Mouse (Mus musculus) left cerebral cortex, adult 18-20 months (tissue): ENCODE data around the gene Yif1b. TPM values are rescaled to one million over a fixed set of nuclear protein-coding genes. Genes with fewer than 3 reads are reported as not detected.

ENCODE experiments used
- DNase-seq, 2 experiments: peaks; one replicate each; pipeline ENCODE4 v3.0.0; 2021 to 2022; ENCODE audit warnings: low spot score in 2 of 2, mixed read lengths in 1 of 2
- total RNA-seq, 2 experiments: library from RNA; stranded (reverse); gene quantifications; 2 replicates each; pipeline ENCODE4 v1.2.3; 2021

The Yif1b gene
- total RNA-seq, 2 experiments from 2014 or later = 51.7 to 52.4 TPM

DNA sequence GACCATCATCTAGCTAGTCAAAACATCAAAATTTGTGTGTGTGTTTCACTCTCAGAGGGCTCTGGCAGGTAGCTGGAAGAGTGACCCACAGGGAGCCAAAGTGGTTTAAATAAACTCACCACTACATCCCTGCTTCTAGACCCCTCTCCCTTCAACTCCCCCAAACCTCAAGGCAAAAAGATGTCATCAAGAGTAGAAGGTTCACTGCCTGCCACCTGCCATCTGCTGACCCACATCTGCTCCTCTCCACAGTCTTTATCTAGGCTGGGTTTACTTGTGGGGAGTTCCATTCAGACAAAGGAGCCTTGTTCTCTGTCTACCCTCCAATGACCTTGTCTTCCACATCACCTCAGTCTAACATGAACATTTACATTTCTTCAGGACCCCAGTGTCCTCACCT is 41.1 kb downstream of the Yif1b start:
- no peak for DNase-seq

DNA sequence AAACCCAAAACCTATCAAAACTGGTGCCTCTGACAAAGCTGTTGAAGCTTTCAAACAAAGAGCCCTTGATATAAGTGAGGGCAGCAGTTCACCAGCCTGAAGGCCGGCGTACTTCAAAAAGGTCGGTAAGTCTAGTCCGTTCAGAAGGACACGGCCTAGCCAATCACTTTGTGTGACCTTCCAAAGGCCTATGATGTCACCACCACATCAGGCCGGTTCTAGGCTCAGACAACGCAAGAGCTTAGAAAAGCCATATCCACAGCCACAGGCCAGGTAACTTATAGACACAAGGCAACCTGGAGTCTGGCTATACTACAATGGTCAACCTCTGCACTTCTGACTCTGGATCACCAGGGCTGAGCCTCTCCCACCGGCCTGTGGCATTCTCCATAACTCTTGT is 41.8 kb downstream of the Yif1b start:
- DNase-seq = no peak

GRCm38 (mm10) chr7:29280801-29281200 is 42.7 kb downstream of the Yif1b start:
- DNase-seq = no peak

DNA sequence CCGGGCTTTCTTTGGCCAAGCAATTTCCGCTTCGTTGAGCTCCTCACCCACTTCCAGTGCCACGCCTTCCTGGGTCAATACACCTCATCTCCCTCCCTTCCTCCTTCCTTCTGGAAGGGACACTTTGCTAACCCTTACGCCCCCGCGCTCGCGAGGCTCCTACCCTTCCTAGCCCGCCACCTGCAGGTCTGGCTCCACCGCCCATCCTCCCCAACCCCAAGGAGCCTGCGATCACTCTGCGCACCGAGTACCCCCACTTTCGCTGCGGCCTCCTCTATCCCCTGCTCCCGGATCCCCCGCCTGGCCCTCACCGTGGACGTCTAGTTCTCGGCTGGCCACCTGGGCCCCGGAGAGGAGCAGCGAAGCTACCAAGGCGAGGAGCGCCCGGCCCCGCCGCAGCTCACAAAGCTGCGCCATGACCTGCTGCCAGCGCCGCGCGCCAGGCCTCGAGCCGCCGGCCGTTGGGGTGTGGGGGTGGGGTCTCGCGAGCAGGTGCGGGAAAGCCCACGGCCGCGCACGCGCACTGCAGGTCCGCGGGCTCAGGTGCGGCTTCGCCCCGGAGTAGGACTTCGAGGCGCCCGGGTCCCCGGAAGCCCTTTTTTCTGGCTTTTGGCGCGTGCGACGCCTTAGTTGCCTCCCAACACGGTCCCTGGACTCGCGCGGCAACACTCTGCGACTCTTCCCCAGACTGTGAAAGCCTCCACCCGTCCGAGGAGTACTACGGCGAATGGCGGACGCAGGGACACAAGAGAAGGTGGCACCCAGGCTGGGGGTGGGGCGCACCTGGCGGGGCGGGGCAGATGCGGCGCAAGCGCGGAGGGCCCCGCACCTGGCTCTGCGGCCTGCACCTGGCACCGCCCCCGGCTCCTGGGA is 43.3 kb downstream of the Yif1b start, which contains the start of gene Spint2:
Spint2 (minus strand) TSS at position 712 of the 873 bp plus-strand sequence.
- DNase-seq = peak in 1 of 2 experiments; percentile 36

- DNase-seq = no peak
These were observed 44.0 kb downstream of the Yif1b start for GRCm38 (mm10) chr7:29282074-29282554.

- DNase-seq = no peak
These were observed 45.7 kb downstream of the Yif1b start for GRCm38 (mm10) chr7:29283876-29284275.

- no peak for DNase-seq
These were observed 46.4 kb downstream of the Yif1b start for GRCm38 (mm10) chr7:29284523-29284922.

- DNase-seq = no peak
These were observed 49.4 kb downstream of the Yif1b start for GRCm38 (mm10) chr7:29287481-29287880.

DNA sequence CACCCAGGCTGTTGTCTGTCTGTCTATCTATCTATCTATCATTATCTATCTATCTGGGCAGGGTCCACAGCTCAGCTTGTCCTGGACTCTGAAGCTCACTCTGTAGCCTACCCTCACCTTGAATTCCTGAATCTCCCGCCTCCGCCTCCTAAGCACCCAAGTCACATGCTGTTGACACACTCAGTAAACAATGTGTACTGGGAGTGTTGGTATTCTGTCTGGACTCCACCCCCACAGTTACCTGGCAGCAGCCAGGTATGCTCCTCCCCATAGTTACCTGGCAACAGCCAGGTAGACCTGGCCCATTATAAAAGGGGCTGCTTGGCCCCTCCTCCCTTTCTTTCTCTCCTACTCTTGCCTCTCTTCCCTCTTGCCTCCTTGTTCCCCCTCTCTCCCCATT is 50.0 kb downstream of the Yif1b start:
- DNase-seq = no peak

DNA sequence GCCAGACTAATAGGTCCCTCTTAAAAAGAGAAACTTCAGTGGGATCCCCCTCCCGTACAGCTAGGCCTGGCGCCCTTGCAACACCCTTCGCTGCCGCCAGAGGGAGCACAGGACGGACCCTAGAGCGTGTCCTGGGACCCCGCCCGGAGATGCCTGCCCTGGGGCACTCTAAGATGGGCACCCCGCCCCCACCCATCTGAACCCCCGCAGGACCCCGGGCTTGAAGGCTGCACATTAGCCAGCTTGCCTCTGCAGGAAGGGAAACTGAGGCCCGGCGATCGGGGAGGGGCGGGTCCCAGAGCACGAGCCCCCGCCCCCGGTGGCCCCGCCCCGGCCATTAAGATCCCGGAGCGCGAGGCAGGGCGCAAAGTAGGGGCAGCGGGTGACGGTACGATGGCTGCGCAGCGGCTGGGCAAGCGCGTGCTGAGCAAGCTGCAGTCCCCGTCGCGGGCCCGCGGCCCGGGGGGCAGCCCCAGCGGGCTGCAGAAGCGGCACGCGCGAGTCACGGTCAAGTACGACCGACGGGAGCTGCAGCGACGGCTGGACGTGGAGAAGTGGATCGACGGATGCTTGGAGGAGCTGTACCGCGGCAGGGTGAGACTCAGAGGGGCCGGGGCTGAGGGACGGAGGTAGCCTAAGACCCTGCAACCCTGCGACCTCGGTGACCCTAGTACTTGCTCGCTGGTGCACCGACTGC is 51.0 kb downstream of the Yif1b start, which contains the start of gene Ppp1r14a:
Ppp1r14a (plus strand) TSS at position 367 of the 697 bp plus-strand sequence.
- peak in 1 of 2 experiments; percentile 59 for DNase-seq

DNA sequence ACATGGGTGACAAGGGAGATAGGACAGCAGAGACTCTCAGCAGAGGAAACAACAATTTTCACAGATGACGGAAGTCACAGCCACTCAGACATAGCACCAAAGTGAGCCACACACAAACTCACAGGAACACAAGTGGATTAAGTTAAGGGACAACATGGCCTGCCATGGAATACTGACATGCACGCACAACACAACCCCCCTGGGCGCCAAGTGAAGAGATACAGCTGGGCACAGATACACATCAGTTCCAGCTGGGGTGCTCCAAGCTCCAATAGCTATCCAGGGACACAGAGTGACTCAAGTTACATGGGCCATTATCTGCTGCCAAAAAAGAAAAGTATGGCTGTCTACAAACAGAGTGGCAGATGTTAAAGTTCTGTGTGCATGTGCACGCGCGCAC is 51.7 kb downstream of the Yif1b start:
- DNase-seq = no peak

DNA sequence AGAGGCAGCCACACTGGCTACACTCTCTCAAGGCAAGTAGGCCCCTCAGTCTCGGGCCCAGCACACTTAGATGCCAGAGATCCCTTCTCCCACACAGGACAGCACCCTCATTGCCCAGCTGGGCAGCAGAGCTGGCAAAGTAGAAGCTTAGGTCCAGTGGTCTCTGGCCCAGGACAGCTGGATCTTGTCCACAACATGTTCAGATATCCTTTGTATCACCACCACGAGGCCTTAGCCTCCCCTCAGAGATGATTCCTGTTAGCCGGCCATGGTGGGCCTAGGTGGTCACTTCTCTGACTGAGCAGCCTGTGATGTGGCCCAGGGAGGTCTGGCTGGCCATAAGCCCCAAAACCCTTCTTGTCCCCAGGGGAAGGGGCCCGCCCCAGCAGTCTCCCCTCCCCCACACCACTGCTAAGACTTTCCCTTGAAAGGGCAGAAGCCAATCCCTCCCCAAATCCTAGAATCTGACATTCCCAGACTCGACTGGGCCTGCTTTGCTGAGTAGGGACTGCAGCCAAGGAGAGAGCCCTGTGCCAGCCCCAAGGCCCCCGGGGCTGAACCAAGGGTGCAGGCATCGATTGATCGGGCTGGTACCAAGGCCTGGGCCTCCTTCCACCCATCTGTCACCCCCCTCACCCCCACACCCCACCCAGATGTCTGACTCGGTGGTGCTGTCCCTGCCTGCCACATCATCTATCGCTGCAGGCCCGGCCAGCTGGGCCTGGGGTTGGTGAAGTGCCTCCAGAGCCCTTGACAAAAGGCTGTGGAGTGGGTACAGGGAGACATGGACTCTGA is 52.8 kb downstream of the Yif1b start:
- DNase-seq = no peak

DNA sequence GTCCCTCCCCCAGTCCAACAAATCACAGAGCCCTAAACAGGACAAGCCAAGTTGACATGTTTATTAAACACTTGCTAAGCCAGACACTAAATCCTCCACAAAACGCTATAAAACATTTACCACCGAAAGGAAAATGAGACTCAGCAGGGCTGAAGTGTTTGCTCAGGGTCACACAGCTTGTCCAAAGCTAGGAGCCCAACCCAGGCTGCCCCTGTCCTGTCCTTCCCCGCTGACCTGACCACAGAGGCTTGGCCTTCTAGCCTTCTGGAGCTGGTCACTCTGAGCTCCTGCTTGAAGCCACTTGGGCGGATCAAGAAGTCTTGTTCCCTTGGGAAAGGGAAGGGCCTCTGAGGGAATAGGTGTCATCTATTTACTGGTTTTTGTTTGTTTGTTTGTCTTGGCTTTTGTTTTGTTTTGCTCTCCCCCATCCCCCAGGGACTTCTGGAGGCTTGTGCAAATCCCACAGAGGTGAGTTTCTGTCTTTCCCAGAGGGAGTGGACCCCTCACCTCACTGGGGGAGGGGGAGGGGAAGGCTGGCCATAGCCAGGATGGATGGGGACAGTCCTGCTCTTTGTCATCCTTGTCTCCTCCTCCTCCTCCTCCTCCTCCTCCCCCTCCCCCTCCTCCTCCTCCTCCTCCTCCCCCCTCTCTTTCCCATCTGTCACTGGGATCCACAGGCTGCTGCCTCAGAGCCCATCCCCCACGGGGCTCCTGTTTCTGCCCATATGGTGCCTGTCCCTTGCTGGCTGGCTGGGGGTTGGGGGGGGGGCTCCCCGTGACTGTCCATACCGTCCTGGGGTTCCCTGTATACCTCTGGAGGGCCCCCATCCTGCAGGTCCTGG is 53.7 kb downstream of the Yif1b start:
- no peak for DNase-seq

DNA sequence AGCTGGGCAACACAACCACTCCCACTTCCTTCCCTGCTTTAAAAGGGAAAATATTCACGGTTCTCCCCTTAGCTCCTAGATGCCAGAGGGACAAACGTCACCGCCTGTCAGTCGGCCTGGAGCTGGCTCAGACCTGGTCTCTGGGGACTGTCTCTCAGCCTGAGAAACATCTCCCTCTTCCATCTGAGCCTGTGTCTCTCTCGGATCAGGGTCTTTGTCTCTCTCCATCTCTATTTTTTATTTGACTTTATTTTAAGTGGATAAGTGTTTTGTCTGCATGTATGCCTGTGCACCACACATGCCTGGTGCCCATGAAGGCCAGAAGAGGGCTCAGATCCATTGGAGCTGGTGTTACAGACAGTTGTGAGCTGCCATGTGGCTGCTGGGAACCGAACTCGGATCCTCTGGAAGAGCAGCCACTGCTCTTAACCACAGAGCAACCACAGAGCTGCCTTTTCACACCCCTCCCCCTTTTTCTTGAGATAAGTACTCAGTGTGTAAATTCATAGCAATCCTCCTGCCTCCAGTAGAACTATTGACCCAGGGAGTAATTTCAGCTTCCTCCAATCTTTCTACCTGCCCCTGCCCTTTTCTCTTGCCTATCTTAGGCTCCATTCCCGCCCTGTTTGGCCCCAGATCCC is 54.4 kb downstream of the Yif1b start:
- no peak for DNase-seq

GRCm38 (mm10) chr7:29293131-29294065 is 55.3 kb downstream of the Yif1b start:
- no peak for DNase-seq

DNA sequence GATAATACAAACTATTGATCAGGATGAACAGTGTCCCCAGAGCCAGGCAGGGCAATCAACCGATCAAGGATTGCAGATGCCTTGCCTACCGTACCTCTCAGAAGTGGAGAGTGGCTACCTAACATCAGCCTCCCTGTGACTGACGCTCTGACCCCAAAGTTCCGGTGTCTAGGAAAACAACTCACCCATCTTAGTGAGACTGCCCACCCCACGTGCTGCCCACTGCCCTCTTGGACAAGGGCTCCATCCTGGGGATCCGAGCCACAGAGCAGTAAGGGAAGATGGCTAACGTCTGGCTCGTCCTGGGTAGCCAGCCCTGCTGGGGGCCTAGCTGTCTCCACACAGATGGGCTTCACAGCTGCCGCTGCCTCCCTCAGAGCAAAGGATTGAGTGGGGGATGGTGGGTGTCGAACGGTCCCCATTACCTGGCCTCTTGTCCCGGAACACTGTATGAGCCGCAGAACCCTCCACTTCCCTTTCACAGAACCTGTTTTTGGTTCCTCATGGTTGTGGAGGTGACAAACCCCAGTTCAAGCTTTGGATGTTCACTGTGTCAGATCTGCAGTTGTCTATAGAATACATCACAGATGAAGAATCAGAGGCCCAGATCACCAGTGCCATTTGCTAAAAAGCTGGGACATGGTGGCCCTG is 56.1 kb downstream of the Yif1b start:
- DNase-seq = no peak

DNA sequence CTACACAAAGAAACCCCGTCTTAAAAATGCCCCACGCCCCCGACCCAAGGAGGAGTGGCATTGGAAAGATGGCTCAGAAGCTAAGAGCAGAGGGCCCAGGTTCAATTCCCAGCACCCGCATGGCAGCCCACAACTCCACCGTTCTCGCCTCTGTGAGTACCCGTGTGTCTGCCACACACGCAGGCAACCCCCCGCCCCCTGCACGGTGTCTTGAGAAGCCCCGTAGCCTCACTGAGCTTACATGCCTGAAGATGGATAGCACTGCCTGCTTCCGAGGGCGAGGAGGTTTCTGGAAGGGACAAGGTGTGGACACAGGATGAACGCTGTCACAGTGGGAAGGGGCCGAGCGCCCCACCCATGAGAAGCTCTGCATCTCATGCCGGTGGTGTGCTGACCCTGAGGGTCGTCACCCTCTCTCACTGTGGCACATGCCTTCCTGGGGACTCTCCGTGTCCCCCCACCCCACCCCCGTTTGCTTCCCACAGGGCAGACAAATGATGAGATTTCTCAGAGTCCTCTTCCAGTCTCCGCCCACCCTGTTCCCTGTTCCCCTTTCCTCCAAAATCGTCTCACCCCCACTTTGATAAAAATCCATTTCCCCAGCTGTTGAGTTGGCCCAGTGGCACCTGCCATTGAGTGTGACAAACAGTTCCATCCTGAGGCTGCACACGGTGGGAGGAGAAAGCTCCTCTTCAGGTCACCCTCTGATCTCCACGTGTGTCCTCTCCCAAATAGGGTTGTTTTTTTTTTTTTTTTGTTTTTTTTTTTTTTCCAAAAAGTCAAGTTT is 57.9 kb downstream of the Yif1b start:
- no peak for DNase-seq
